Mouse (Mus musculus) heart, postnatal 14 days (tissue): ENCODE results near the gene Olfr1212. TPM values are rescaled to one million over a fixed set of nuclear protein-coding genes. Genes with fewer than 3 reads are reported as not detected.

Source experiments
- DNase-seq, 2 experiments: peaks; one replicate each; pipeline ENCODE4 v3.0.0; 2021 to 2022
- intact Hi-C: fragments of 180-260 bp; cut with DNase I; formaldehyde crosslinking; loops from one replicate; pipeline ENCODE4 v1.15.1; 2025
- long read RNA-seq, 2 experiments: library from polyadenylated mRNA; stranded (forward); transcript quantifications; one replicate each; pipeline ENCODE4 v2.0.0; 2021
- total RNA-seq, 2 experiments: library from RNA; stranded (reverse); gene quantifications; 2 replicates each; pipeline ENCODE4 v1.2.3; 2021

Gene Olfr1212
- not detected for total RNA-seq
- long read RNA-seq, experiment 1: 0 reads
- long read RNA-seq, experiment 2: 0 reads

GRCm38 (mm10) chr2:88953669-88954068 lies at the start of gene Olfr1212:
TSS of gene Olfr1212 (plus strand) at chr2:88953969.
- intact Hi-C loops: no loop called here
- no peak for DNase-seq

GRCm38 (mm10) chr2:88915057-88915456 lies 38.7 kb upstream of the Olfr1212 start, which contains the start of gene Olfr1209:
TSS of gene Olfr1209 (minus strand) at chr2:88915157.
- DNase-seq: no peak
- intact Hi-C loops: no loop called here

- DNase-seq: no peak
- intact Hi-C loops: no loop called here
These were observed 15.8 kb upstream of the Olfr1212 start, which contains the start of gene Olfr1211 for GRCm38 (mm10) chr2:88938011-88938410. TSS of gene Olfr1211 (minus strand) at chr2:88938111.

- intact Hi-C loops: no loop called here
- no peak for DNase-seq
These were observed 26.4 kb downstream of the Olfr1212 start, which contains the start of gene Gm13762 for GRCm38 (mm10) chr2:88980181-88980580. TSS of gene Gm13762 (minus strand) at chr2:88980281.

- DNase-seq: no peak
- intact Hi-C loops: no loop called here
These were observed 38.8 kb downstream of the Olfr1212 start, which contains the start of gene Olfr1214 for GRCm38 (mm10) chr2:88992553-88992952. TSS of gene Olfr1214 (minus strand) at chr2:88992653.

GRCm38 (mm10) chr2:89006873-89007272 lies 53.1 kb downstream of the Olfr1212 start, which contains the start of gene Olfr1215:
TSS of gene Olfr1215 (minus strand) at chr2:89006973.
- DNase-seq: no peak
- intact Hi-C loops: no loop called here

Other genes with a start within 250 kb of the Olfr1212 start
- not detected for gene Olfr1196, start 249.4 kb upstream of the Olfr1212 start, total RNA-seq
- not detected for gene Olfr1197, start 221.6 kb upstream of the Olfr1212 start, total RNA-seq
- not detected for gene Olfr1198, start 202.6 kb upstream of the Olfr1212 start, total RNA-seq
- not detected for gene Olfr1199, start 193.5 kb upstream of the Olfr1212 start, total RNA-seq
- gene Olfr1200, start 183.5 kb upstream of the Olfr1212 start, total RNA-seq: not detected
- gene Olfr1201, start 160.9 kb upstream of the Olfr1212 start, total RNA-seq: not detected
- gene Olfr1202, start 139.5 kb upstream of the Olfr1212 start, total RNA-seq: not detected
- gene Olfr1205, start 124.2 kb upstream of the Olfr1212 start, total RNA-seq: not detected
- not detected for gene Olfr1204, start 104.7 kb upstream of the Olfr1212 start, total RNA-seq
- gene Olfr1206, start 90.7 kb upstream of the Olfr1212 start, total RNA-seq: not detected
- gene Olfr1208, start 51.7 kb upstream of the Olfr1212 start, total RNA-seq: not detected
- gene Olfr1209, start 38.8 kb upstream of the Olfr1212 start, total RNA-seq: not detected
- not detected for gene Olfr1211, start 15.9 kb upstream of the Olfr1212 start, total RNA-seq
- gene Gm13762, start 26.3 kb downstream of the Olfr1212 start, total RNA-seq: not detected
- not detected for gene Olfr1214, start 38.7 kb downstream of the Olfr1212 start, total RNA-seq
- gene Olfr1215, start 53.0 kb downstream of the Olfr1212 start, total RNA-seq: not detected
- gene Olfr1216, start 64.4 kb downstream of the Olfr1212 start, total RNA-seq: not detected
- not detected for gene Olfr1217, start 78.1 kb downstream of the Olfr1212 start, total RNA-seq
- gene Olfr1218, start 107.2 kb downstream of the Olfr1212 start, total RNA-seq: not detected
- gene Olfr1219, start 129.5 kb downstream of the Olfr1212 start, total RNA-seq: not detected
- gene Olfr1220, start 152.9 kb downstream of the Olfr1212 start, total RNA-seq: not detected
- not detected for gene Olfr1221, start 163.3 kb downstream of the Olfr1212 start, total RNA-seq
- gene Olfr1222, start 179.1 kb downstream of the Olfr1212 start, total RNA-seq: not detected
- not detected for gene Olfr1223, start 197.6 kb downstream of the Olfr1212 start, total RNA-seq
- gene Olfr1224-ps1, start 210.1 kb downstream of the Olfr1212 start, total RNA-seq: not detected
- not detected for gene Olfr1225, start 220.7 kb downstream of the Olfr1212 start, total RNA-seq
- gene Olfr1226, start 246.1 kb downstream of the Olfr1212 start, total RNA-seq: not detected